Mouse (Mus musculus) forebrain, embryonic 13.5 days (tissue): ENCODE results near the gene Farsb. TPM values are rescaled to one million over a fixed set of nuclear protein-coding genes. Genes with fewer than 3 reads are reported as not detected.

ENCODE experiments used
- ATAC-seq: fragments of 200-750 bp; cut with Nextera tagmentation; 2 replicates; pipeline ENCODE4 v1.8.0; 2017
- H3K27ac ChIP-seq: fragments of 300-500 bp; sonication (generic); 2 replicates; pipeline ENCODE4 v1.5.1; 2015; ENCODE audit warnings: inconsistent platforms, mild to moderate bottlenecking, moderate library complexity
- H3K27me3 ChIP-seq: fragments of 300-500 bp; sonication (generic); 2 replicates; pipeline ENCODE4 v1.6.1; 2015; ENCODE audit warnings: mild to moderate bottlenecking, inconsistent platforms
- H3K36me3 ChIP-seq: fragments of 300-500 bp; sonication (generic); 2 replicates; pipeline ENCODE4 v1.6.1; 2015; ENCODE audit warnings: mild to moderate bottlenecking, inconsistent platforms; ENCODE audit not compliant: poor library complexity, severe bottlenecking
- H3K4me1 ChIP-seq: fragments of 300-500 bp; sonication (generic); 2 replicates; pipeline ENCODE4 v1.6.1; 2015; ENCODE audit warnings: inconsistent platforms
- H3K4me2 ChIP-seq: fragments of 300-500 bp; sonication (generic); 2 replicates; pipeline ENCODE4 v1.6.1; 2015; ENCODE audit warnings: inconsistent platforms, mild to moderate bottlenecking, moderate library complexity
- H3K4me3 ChIP-seq: fragments of 300-500 bp; sonication (generic); 2 replicates; pipeline ENCODE4 v1.5.1; 2015; ENCODE audit warnings: mild to moderate bottlenecking, inconsistent platforms
- H3K9ac ChIP-seq: fragments of 300-500 bp; sonication (generic); 2 replicates; pipeline ENCODE4 v1.6.1; 2015; ENCODE audit warnings: mild to moderate bottlenecking, inconsistent platforms
- H3K9me3 ChIP-seq: fragments of 300-500 bp; sonication (generic); replicated peaks from 2 replicates; pipeline ENCODE4 v1.6.1; 2016; ENCODE audit warnings: inconsistent platforms
- WGBS: fragments of 180-500 bp; shearing (Covaris S2); methylation state at CpG from one replicate; pipeline ENCODE4 v1.1.7; 2015; 5-methylcytosine and 5-hydroxymethylcytosine counted together
- polyA plus RNA-seq: library from polyadenylated mRNA; unstranded; fragments of >200 nt; fragmentation: Nextera tagmentation; extraction: Ambion mirVana; gene quantifications from 2 replicates; pipeline ENCODE4 v1.2.1, GENCODE M21; 2015

The Farsb gene
- polyA plus RNA-seq, 1 experiment from 2014 or later: 142 TPM

- Histone ChIP-seq H3K36me3 (peaks cover 71% of the 10 kb centered on the region), H3K4me2 (no peak overlapping the region), H3K9me3 (no peaks in the 10 kb centered on the region), H3K27ac (no peak overlapping the region), H3K27me3 (no peaks in the 10 kb centered on the region), H3K4me1 (no peaks in the 10 kb centered on the region), H3K4me3 (no peak overlapping the region), H3K9ac (no peak overlapping the region)
- 27% methylated on average over 7 of the region's 7 CpGs for WGBS
- peak; percentile 33; the same call in 1 of the 2 replicates for ATAC-seq
These were observed 34.0 kb downstream of the Farsb start for GRCm38 (mm10) chr1:78454659-78455058.

GRCm38 (mm10) chr1:78453886-78454285, 34.8 kb downstream of the Farsb start:
- WGBS: 95% methylated on average over 8 of the region's 8 CpGs

GRCm38 (mm10) chr1:78452544-78452943, 36.2 kb downstream of the Farsb start:
- Histone ChIP-seq H3K4me1 (peaks cover 11% of the 10 kb centered on the region), H3K36me3 (peaks cover 62% of the 10 kb centered on the region), H3K27me3 (no peaks in the 10 kb centered on the region), H3K9ac (no peak overlapping the region), H3K9me3 (no peaks in the 10 kb centered on the region), H3K4me2 (no peak overlapping the region), H3K27ac (no peak overlapping the region), H3K4me3 (no peak overlapping the region)
- no peak for ATAC-seq
- WGBS: 87% methylated on average over 6 of the region's 6 CpGs

More at GRCm38 (mm10) chr1:78453886-78454285, 34.8 kb downstream of the Farsb start:
- no peaks in the 10 kb centered on the region for H3K9me3 ChIP-seq
- H3K4me3 ChIP-seq: no peak overlapping the region
- H3K9ac ChIP-seq: no peak overlapping the region
- H3K4me1 ChIP-seq: peaks cover under 1% of the 10 kb centered on the region; the same call in 1 of the 2 replicates
- no peak overlapping the region for H3K4me2 ChIP-seq
- no peak overlapping the region for H3K27ac ChIP-seq
- no peaks in the 10 kb centered on the region for H3K27me3 ChIP-seq
- no peak for ATAC-seq
- peaks cover 66% of the 10 kb centered on the region for H3K36me3 ChIP-seq

GRCm38 (mm10) chr1:78451070-78451854, 37.4 kb downstream of the Farsb start:
- 64% methylated on average over 12 of the region's 12 CpGs for WGBS
- Histone ChIP-seq H3K4me1 (peaks cover 11% of the 10 kb centered on the region), H3K4me3 (no peak overlapping the region), H3K36me3 (peaks cover 59% of the 10 kb centered on the region), H3K27ac (no peak overlapping the region), H3K9me3 (no peaks in the 10 kb centered on the region), H3K4me2 (no peak overlapping the region), H3K9ac (no peak overlapping the region), H3K27me3 (no peaks in the 10 kb centered on the region)
- peak; percentile 54 for ATAC-seq

- Histone ChIP-seq H3K9me3 (no peaks in the 10 kb centered on the region), H3K27me3 (no peaks in the 10 kb centered on the region), H3K9ac (no peak overlapping the region), H3K4me2 (no peak overlapping the region), H3K27ac (no peak overlapping the region), H3K4me3 (no peak overlapping the region), H3K4me1 (peaks cover 11% of the 10 kb centered on the region), H3K36me3 (peaks cover 66% of the 10 kb centered on the region)
- WGBS: 41% methylated on average over 1 of the region's 1 CpGs
- ATAC-seq: peak; percentile 91
These were observed 40.6 kb downstream of the Farsb start for GRCm38 (mm10) chr1:78448091-78448490.

GRCm38 (mm10) chr1:78446742-78447141, 42.0 kb downstream of the Farsb start:
- no peaks in the 10 kb centered on the region for H3K9me3 ChIP-seq
- peaks cover 64% of the 10 kb centered on the region for H3K36me3 ChIP-seq
- no peak overlapping the region for H3K4me3 ChIP-seq
- 95% methylated on average over 6 of the region's 6 CpGs for WGBS
- H3K27ac ChIP-seq: no peak overlapping the region
- no peak for ATAC-seq
- H3K27me3 ChIP-seq: no peaks in the 10 kb centered on the region
- no peak overlapping the region for H3K4me2 ChIP-seq
- H3K4me1 ChIP-seq: peaks cover 11% of the 10 kb centered on the region
- no peak overlapping the region for H3K9ac ChIP-seq

GRCm38 (mm10) chr1:78446232-78446631, 42.5 kb downstream of the Farsb start:
- WGBS: 92% methylated on average over 8 of the region's 8 CpGs

GRCm38 (mm10) chr1:78443056-78443455, 45.6 kb downstream of the Farsb start:
- WGBS: 91% methylated on average over 7 of the region's 7 CpGs
- Histone ChIP-seq H3K9ac (no peak overlapping the region), H3K27ac (no peak overlapping the region), H3K4me2 (no peak overlapping the region), H3K4me3 (no peak overlapping the region), H3K36me3 (peaks cover 58% of the 10 kb centered on the region), H3K9me3 (no peaks in the 10 kb centered on the region), H3K27me3 (no peaks in the 10 kb centered on the region), H3K4me1 (0 out of 2 replicates have a peak, but pooled peaks cover 2% of the 10 kb centered on the region)
- no peak for ATAC-seq

More at GRCm38 (mm10) chr1:78446232-78446631, 42.5 kb downstream of the Farsb start:
- Histone ChIP-seq H3K9me3 (no peaks in the 10 kb centered on the region), H3K9ac (no peak overlapping the region), H3K27me3 (no peaks in the 10 kb centered on the region), H3K4me3 (no peak overlapping the region), H3K4me1 (peaks cover 11% of the 10 kb centered on the region), H3K4me2 (no peak overlapping the region), H3K36me3 (peaks cover 64% of the 10 kb centered on the region), H3K27ac (no peak overlapping the region)
- no peak for ATAC-seq

- H3K27ac ChIP-seq: no peak overlapping the region
- H3K36me3 ChIP-seq: peaks cover 54% of the 10 kb centered on the region
- ATAC-seq: no peak
- H3K4me3 ChIP-seq: no peak overlapping the region
- no peak overlapping the region for H3K4me2 ChIP-seq
- 94% methylated on average over 8 of the region's 8 CpGs for WGBS
- no peaks in the 10 kb centered on the region for H3K9me3 ChIP-seq
- no peaks in the 10 kb centered on the region for H3K27me3 ChIP-seq
- no peaks in the 10 kb centered on the region for H3K4me1 ChIP-seq
- H3K9ac ChIP-seq: no peak overlapping the region
These were observed 48.0 kb downstream of the Farsb start for GRCm38 (mm10) chr1:78440716-78441115.

- H3K36me3 ChIP-seq: peaks cover 23% of the 10 kb centered on the region
- no peak for ATAC-seq
- 80% methylated on average over 3 of the region's 3 CpGs for WGBS
- no peaks in the 10 kb centered on the region for H3K4me1 ChIP-seq
- no peak overlapping the region for H3K4me2 ChIP-seq
- H3K9ac ChIP-seq: no peak overlapping the region
- no peaks in the 10 kb centered on the region for H3K9me3 ChIP-seq
- no peak overlapping the region for H3K4me3 ChIP-seq
- H3K27ac ChIP-seq: no peak overlapping the region
- no peaks in the 10 kb centered on the region for H3K27me3 ChIP-seq
These were observed 51.5 kb downstream of the Farsb start for GRCm38 (mm10) chr1:78437150-78437549.

- Histone ChIP-seq H3K4me1 (no peaks in the 10 kb centered on the region), H3K9me3 (no peaks in the 10 kb centered on the region), H3K9ac (no peak overlapping the region), H3K27me3 (0 out of 2 replicates have a peak, but pooled peaks cover 2% of the 10 kb centered on the region), H3K36me3 (peaks cover 20% of the 10 kb centered on the region), H3K27ac (no peak overlapping the region), H3K4me2 (no peak overlapping the region), H3K4me3 (no peak overlapping the region)
- 97% methylated on average over 1 of the region's 1 CpGs for WGBS
- no peak for ATAC-seq
These were observed 52.3 kb downstream of the Farsb start for GRCm38 (mm10) chr1:78436445-78436844.

GRCm38 (mm10) chr1:78435967-78436366, 52.7 kb downstream of the Farsb start:
- H3K4me1 ChIP-seq: no peaks in the 10 kb centered on the region
- no peak overlapping the region for H3K4me2 ChIP-seq
- no peaks in the 10 kb centered on the region for H3K9me3 ChIP-seq
- peaks cover 15% of the 10 kb centered on the region for H3K36me3 ChIP-seq
- H3K27me3 ChIP-seq: 0 out of 2 replicates have a peak, but pooled peaks cover 3% of the 10 kb centered on the region
- 86% methylated on average over 2 of the region's 2 CpGs for WGBS
- no peak overlapping the region for H3K4me3 ChIP-seq
- no peak for ATAC-seq
- no peak overlapping the region for H3K9ac ChIP-seq
- H3K27ac ChIP-seq: no peak overlapping the region
